Mouse (Mus musculus): ENCODE data around the gene Bcl7a. TPM values are rescaled to one million over a fixed set of nuclear protein-coding genes. Genes with fewer than 3 reads are reported as not detected.

Gene Bcl7a
- total RNA-seq, 2 experiments from 2014 or later, result 11.9 to 14.2 TPM

GRCm38 (mm10) chr5:123398856-123399498 lies 55.3 kb downstream of the Bcl7a start:
- DNase-seq, result no peak
- intact Hi-C loops (cut with DNase I), result loop anchor here (5.0 kb wide), 1 partner anchor 33 kb away; no protein-coding TSS in a partner anchor

GRCm38 (mm10) chr5:123404480-123404879 lies 60.8 kb downstream of the Bcl7a start:
- intact Hi-C loops (cut with DNase I), result no loop called here

DNA sequence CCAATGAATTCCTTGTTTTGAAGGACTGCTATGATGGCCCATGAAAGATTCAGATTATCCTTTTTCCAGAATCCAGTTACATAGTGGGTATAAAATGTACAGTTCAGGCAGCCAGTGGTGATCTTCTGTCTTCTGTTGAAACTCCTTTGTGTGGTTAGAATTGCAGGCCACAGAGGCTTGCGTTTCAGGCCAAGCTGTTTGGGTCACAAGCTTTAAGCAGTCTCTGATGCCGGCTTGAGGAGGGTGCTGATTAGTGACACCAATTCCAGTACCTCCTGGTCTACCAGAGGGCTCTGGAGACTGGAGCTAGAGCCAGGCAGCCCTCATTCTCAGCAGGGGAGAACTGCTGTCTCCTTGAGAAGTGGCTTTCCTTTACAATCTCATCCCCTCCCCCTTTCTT lies 63.3 kb downstream of the Bcl7a start:
- intact Hi-C loops (cut with DNase I), result no loop called here
- DNase-seq, result no peak

More at GRCm38 (mm10) chr5:123404480-123404879, 60.8 kb downstream of the Bcl7a start:
- DNase-seq, result no peak

- DNase-seq, result no peak
- intact Hi-C loops (cut with DNase I), result no loop called here
Measured at GRCm38 (mm10) chr5:123408176-123408575, 64.5 kb downstream of the Bcl7a start.

GRCm38 (mm10) chr5:123412193-123412592 lies 68.6 kb downstream of the Bcl7a start:
- no peak for DNase-seq
- intact Hi-C loops (cut with DNase I), result no loop called here

GRCm38 (mm10) chr5:123413866-123414363 lies 70.3 kb downstream of the Bcl7a start:
- no peak for DNase-seq
- intact Hi-C loops (cut with DNase I), result no loop called here

DNA sequence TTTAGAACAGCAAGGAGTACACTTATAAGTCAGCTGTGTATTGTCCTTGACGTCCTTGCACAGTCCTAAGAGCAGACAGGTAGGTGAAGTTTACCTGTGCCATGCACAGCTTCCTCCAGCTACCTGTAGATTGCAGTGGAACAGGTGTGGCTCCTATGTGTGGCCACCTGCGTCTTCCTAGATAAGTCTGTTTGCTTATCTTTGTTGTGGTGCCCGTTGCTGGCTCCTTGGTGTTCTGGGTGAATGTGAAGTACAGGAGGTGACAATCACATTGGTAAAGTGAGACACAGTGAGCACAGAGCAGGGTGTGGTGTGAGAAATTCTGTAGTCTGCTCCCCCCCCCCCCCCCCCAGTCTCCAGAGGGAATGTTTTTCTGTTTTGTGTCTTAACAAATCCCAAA lies 72.5 kb downstream of the Bcl7a start:
- DNase-seq, result no peak
- intact Hi-C loops (cut with DNase I), result no loop called here

DNA sequence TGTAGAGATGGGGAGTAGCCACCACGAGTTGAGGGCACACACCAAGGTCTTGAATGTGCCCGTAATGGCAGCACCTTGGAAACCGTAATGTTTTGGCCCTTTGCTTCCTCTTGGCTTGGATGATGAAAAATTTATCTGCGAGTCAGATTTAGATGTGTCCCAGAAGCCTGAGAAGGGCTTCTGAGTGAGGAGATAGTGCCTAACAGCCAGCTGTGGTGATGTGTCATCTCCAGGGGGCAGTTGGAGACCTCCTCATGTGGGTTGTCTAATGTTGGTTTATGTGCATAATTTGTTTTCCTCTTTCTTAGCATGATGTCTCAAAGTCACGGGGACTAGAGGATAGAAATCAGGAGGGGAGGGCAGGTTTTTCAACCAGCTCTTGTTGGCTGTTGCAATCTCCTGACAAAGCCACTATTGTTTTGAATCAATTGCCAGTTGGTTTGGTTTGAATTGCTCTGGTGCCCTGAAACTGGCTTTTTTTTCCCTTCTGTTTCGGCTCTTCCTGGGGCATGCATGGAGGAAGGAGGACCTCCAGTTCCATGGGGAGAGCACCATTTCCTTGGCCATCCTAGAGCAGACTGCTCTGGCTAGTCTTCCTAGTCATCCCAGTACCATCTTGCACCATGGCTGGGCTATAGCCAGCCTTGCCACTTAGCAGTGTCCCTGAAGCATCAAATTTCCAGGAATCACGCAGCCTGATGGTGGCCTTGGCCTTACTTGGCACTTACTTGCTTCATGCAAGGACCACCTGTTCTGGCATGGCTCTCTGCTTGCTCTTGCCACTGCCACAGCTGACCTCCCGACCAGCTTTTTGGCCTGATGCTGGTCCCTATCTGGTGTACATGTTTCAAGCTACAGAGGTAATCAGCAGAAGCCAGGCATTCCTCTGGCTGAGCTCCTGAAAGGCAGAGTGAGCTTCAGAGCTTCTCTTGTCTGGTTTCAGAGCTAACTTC lies 73.2 kb downstream of the Bcl7a start:
- peak; percentile 71 to 72 for DNase-seq
- intact Hi-C loops (cut with DNase I), result no loop called here

- intact Hi-C loops (cut with DNase I), result no loop called here
- DNase-seq, result peak; percentile 36 to 43
Measured at GRCm38 (mm10) chr5:123423885-123424284, 80.3 kb downstream of the Bcl7a start.

Other genes with a start within 250 kb of the Bcl7a start
- under 1 TPM; 0.64 to 0.77 TPM for gene Rhof, start 211.1 kb upstream of the Bcl7a start, total RNA-seq (2021)
- gene Setd1b, start 201.6 kb upstream of the Bcl7a start, total RNA-seq (2021), result 10 to 100 TPM; 19.6 to 22.1 TPM
- 10 to 100 TPM; 20.5 to 24.6 TPM for gene Psmd9, start 174.4 kb upstream of the Bcl7a start, total RNA-seq (2021)
- gene Hpd, start 161.1 kb upstream of the Bcl7a start, total RNA-seq (2021), result not detected
- gene Wdr66, start 91.7 kb upstream of the Bcl7a start, total RNA-seq (2021), result 1 to 10 TPM; 1.5 to 1.7 TPM
- 10 to 100 TPM; 24.7 to 26.3 TPM for gene Mlxip, start 51.0 kb downstream of the Bcl7a start, total RNA-seq (2021)
- gene Lrrc43, start 145.5 kb downstream of the Bcl7a start, total RNA-seq (2021), result not detected
- not detected for gene Il31, start 145.7 kb downstream of the Bcl7a start, total RNA-seq (2021)
- not detected for gene B3gnt4, start 166.6 kb downstream of the Bcl7a start, total RNA-seq (2021)
- gene Diablo, start 180.3 kb downstream of the Bcl7a start, total RNA-seq (2021), result 10 to 100 TPM; 54.5 to 59.1 TPM
- gene Gm49027, start 181.7 kb downstream of the Bcl7a start, total RNA-seq (2021), result not detected
- 10 to 100 TPM; 34.6 to 34.8 TPM for gene Vps33a, start 229.2 kb downstream of the Bcl7a start, total RNA-seq (2021)